Mouse (Mus musculus) liver, embryonic 14.5 days (tissue): ENCODE results near the gene Srsf10.

ENCODE experiments used
- CTCF ChIP-seq: IDR thresholded peaks from 2 replicates; pipeline ENCODE4 v1.5.1; 2016; ENCODE audit warnings: antibody characterized with exemption, low read depth, control low read depth
- EP300 ChIP-seq: IDR thresholded peaks from 2 replicates; pipeline ENCODE4 v1.6.1; 2016; ENCODE audit warnings: antibody characterized with exemption, low read depth

DNA sequence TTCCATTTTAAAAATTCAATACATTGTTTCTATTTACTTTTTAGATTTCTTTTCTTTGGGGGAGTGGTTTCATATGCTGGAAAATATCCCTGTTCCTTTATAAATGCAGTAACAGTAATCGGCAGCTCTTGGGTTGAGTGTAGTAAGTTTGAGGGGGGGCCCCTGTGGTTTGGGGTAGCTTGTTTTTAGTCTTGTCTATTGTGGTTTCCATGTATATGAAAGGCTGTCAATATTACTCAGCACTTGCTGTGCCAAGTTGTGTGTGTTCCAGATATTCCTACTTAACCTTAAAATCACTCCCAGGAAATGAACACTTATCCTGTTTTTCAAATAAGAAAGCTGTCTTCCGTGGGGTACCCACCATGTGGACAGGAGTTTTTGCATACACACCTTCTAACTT is 13.4 kb downstream of the Srsf10 start:
- no peak for TF ChIP-seq CTCF
- no peak for TF ChIP-seq EP300
